Mouse (Mus musculus) stomach, postnatal 0 days (tissue): ENCODE data around the gene Paqr6. TPM values are rescaled to one million over a fixed set of nuclear protein-coding genes. Genes with fewer than 3 reads are reported as not detected.
A peak's percentile ranks its signal among the peaks of the same experiment; 100 is the strongest.

Experiments
- ATAC-seq: fragments of 200-750 bp; cut with Nextera tagmentation; 2 replicates; pipeline ENCODE4 v1.8.0; 2017; ENCODE audit not compliant: low FRiP score, low TSS enrichment
- DNase-seq: peaks from one replicate; pipeline ENCODE4 v3.0.0-alpha.2; 2016; ENCODE audit warnings: low spot score
- H3K27ac ChIP-seq: fragments of 300-500 bp; sonication (generic); replicated peaks from 2 replicates; pipeline ENCODE4 v1.5.1; 2014; ENCODE audit warnings: mild to moderate bottlenecking, control low read depth
- H3K27me3 ChIP-seq: fragments of 300-500 bp; sonication (generic); 2 replicates; pipeline ENCODE4 v1.6.1; 2014; ENCODE audit warnings: low read length; ENCODE audit not compliant: control insufficient read depth, insufficient read depth
- H3K36me3 ChIP-seq: fragments of 300-500 bp; sonication (generic); 2 replicates; pipeline ENCODE4 v1.6.1; 2014; ENCODE audit warnings: low read length, mixed read lengths; ENCODE audit not compliant: control insufficient read depth, insufficient read depth
- H3K4me1 ChIP-seq: fragments of 300-500 bp; sonication (generic); replicated peaks from 2 replicates; pipeline ENCODE4 v1.6.1; 2014; ENCODE audit warnings: antibody characterized with exemption; ENCODE audit not compliant: control insufficient read depth, insufficient read depth
- H3K4me2 ChIP-seq: fragments of 300-500 bp; sonication (generic); replicated peaks from 2 replicates; pipeline ENCODE4 v1.6.1; 2014; ENCODE audit warnings: low read depth, mild to moderate bottlenecking, control low read depth, moderate library complexity
- H3K4me3 ChIP-seq: fragments of 300-500 bp; sonication (generic); 2 replicates; pipeline ENCODE4 v1.5.1; 2014; ENCODE audit warnings: low read depth, low read length, control low read depth
- H3K9ac ChIP-seq: fragments of 300-500 bp; sonication (generic); 2 replicates; pipeline ENCODE4 v1.6.1; 2014; ENCODE audit warnings: mild to moderate bottlenecking, low read length, control low read depth, mixed read lengths
- H3K9me3 ChIP-seq: fragments of 300-500 bp; sonication (generic); 2 replicates; pipeline ENCODE4 v1.6.1; 2016; ENCODE audit warnings: low read length; ENCODE audit not compliant: control insufficient read depth
- CTCF ChIP-seq: IDR thresholded peaks from 2 replicates; pipeline ENCODE4 v1.5.1; 2016; ENCODE audit warnings: antibody characterized with exemption, low read depth, mild to moderate bottlenecking, moderate library complexity
- EP300 ChIP-seq: optimal IDR thresholded peaks from 2 replicates; pipeline ENCODE3; 2016; ENCODE audit warnings: antibody characterized with exemption
- WGBS: fragments of 180-500 bp; shearing (Covaris S2); extraction: QIAGEN DNeasy Blood & Tissue Kit; methylation state at CpG from one replicate; pipeline ENCODE4 v1.1.7; 2014; 5-methylcytosine and 5-hydroxymethylcytosine counted together
- polyA plus RNA-seq: library from polyadenylated mRNA; unstranded; fragments of >200 nt; fragmentation: Nextera tagmentation; extraction: Ambion mirVana; gene quantifications from 2 replicates; pipeline ENCODE4 v1.2.1, GENCODE M21; 2015

The Paqr6 gene
- polyA plus RNA-seq, 1 experiment from 2014 or later, result 12.3 TPM

DNA sequence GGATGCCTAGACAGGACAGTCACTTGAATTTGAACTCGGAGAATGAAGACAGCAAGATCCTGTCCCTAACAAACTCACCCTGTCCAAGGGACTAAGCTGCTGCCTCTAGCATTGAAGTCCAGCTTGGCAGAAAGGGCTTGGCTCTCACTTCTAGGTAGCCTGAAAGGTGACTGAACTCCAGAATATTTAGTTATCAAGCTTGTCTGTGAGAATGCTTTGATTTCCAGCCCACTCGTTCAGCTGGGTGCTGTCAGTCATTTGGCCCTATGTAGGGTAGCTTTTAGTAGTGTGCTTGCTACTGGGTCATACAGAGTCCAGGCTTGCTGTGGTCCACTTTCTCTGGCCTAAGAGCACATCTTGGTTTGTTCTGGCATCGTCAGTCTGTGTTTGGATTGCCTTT lies 25.4 kb upstream of the Paqr6 start:
- no peak overlapping the region for H3K9ac ChIP-seq
- no peak overlapping the region for H3K27ac ChIP-seq
- no peak for TF ChIP-seq EP300
- TF ChIP-seq CTCF, result no peak
- ATAC-seq (no peak), DNase-seq (no peak)
- 58% methylated on average over 3 of the region's 3 CpGs for WGBS
- no peaks in the 10 kb centered on the region for H3K27me3 ChIP-seq
- H3K36me3 ChIP-seq, result peaks cover 18% of the 10 kb centered on the region
- no peak overlapping the region for H3K4me2 ChIP-seq
- no peaks in the 10 kb centered on the region for H3K9me3 ChIP-seq
- peaks cover 3% of the 10 kb centered on the region; the same call in 1 of the 2 replicates for H3K4me1 ChIP-seq
- H3K4me3 ChIP-seq, result no peak overlapping the region

DNA sequence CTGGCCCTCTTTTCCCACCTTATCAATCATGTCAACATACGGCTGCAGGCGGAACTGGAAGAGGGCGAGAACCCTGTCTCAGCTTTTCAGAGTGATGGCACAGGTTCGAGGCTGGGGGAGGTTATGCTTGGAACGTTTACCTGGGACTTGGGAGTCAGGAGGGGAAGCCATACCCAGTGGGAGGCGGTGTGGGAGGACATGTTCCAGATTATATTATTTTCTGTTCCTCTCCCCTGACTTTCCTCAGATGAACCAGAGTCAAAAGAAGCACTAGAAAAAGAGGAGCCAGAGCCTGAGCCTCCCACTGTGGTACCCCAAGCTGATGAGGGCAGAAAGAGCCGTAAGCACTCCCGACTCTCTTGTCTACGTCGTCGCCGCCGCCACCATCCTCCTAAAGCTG lies 13.7 kb upstream of the Paqr6 start:
- no peak overlapping the region for H3K4me2 ChIP-seq
- ATAC-seq (no peak), DNase-seq (no peak)
- no peaks in the 10 kb centered on the region for H3K27me3 ChIP-seq
- H3K27ac ChIP-seq, result no peak overlapping the region
- H3K36me3 ChIP-seq, result peaks cover 75% of the 10 kb centered on the region
- no peaks in the 10 kb centered on the region for H3K4me1 ChIP-seq
- H3K4me3 ChIP-seq, result no peak overlapping the region
- no peak overlapping the region for H3K9ac ChIP-seq
- no peaks in the 10 kb centered on the region for H3K9me3 ChIP-seq
- no peak for TF ChIP-seq EP300
- no peak for TF ChIP-seq CTCF
- WGBS, result 82% methylated on average over 13 of the region's 13 CpGs

DNA sequence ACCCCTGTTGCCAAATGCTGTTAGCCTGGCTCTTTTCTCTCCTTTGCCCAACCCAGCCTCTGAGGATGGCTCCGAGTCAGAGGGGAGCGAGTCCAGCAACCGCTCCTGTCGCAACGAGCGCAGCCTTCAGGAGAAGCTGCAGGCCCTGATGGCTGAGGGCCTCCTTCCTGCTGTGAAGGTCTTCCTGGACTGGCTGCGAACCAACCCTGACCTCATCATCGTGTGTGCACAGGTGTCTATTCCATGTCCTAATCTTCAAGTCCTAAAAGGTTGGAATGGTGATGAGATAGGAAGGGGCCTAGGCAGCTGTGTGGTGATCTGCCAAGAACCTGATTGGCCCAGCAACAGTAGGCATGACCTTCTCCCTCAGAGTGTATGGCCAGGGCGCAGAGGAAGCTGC lies 11.5 kb upstream of the Paqr6 start:
- DNase-seq (no peak), ATAC-seq (no peak)
- H3K4me3 ChIP-seq, result no peak overlapping the region
- H3K9ac ChIP-seq, result no peak overlapping the region
- H3K4me2 ChIP-seq, result no peak overlapping the region
- 82% methylated on average over 9 of the region's 9 CpGs for WGBS
- TF ChIP-seq EP300 (no peak), CTCF (no peak)
- peaks cover 76% of the 10 kb centered on the region for H3K36me3 ChIP-seq
- no peaks in the 10 kb centered on the region for H3K27me3 ChIP-seq
- H3K9me3 ChIP-seq, result no peaks in the 10 kb centered on the region
- H3K27ac ChIP-seq, result no peak overlapping the region
- no peaks in the 10 kb centered on the region for H3K4me1 ChIP-seq

DNA sequence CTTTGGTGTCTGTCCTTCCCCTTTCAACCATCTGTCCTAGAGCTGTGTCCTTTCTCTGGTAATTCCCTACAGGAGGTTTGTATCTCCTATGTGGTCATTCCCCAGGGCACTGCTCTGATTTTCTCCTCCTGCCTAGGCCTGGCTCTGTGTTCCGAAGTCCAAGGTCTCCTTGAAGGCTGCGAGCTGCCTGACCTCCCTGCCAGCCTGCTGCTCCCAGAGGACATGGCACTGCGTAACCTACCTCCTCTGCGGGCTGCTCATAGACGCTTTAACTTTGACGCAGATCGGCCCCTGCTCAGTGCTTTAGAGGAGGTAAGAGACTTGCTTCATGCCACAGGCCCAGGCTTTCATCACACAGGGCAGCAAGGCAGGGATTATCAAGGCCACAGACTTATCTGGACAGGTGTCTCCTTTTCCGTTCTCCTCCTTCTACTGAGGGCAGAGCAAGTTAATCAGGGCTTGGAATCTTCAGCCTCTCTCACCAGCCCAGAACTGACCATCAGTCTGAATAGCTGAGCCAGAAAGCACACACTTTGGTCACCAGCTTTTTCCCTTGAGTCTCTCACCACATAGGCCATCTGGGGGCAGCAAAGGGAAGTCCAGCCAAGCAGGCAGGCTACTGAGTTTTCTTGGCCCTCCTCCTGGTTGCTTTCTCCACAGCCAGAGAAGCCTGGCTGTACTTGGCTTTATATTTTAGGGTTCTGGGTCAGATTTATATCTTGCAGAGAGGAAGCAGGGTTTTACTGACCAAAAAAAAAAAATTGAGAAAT lies 9.8 kb upstream of the Paqr6 start:
- no peaks in the 10 kb centered on the region for H3K9me3 ChIP-seq
- H3K27ac ChIP-seq, result no peak overlapping the region
- no peak overlapping the region for H3K4me3 ChIP-seq
- no peak overlapping the region for H3K9ac ChIP-seq
- H3K36me3 ChIP-seq, result peaks cover 82% of the 10 kb centered on the region
- peak; percentile 49 for TF ChIP-seq CTCF
- TF ChIP-seq EP300, result no peak
- WGBS, result 94% methylated on average over 8 of the region's 8 CpGs
- no peaks in the 10 kb centered on the region for H3K27me3 ChIP-seq
- ATAC-seq (no peak), DNase-seq (no peak)
- H3K4me1 ChIP-seq, result no peaks in the 10 kb centered on the region
- no peak overlapping the region for H3K4me2 ChIP-seq

DNA sequence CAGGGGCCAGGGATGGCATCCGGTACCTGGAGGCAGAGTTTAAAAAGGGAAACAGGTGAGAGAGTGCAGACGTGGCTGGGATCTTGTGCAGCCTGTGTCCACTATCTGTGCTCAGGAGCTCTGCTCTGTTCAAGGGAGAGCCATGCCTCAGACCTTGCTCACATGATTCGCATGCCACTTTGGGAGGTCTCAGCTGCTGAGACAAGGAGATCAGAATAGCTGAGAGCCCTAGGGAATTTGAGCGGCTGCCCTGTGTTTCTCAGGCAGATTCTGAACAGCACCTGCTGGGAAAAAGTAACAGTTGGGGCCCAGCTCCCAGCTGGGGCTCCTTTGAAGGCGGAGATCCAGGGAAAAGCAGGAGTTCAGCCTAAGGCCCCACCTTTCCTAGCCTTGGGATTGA lies 4.8 kb upstream of the Paqr6 start:
- Histone ChIP-seq H3K27ac (no peak overlapping the region), H3K36me3 (peaks cover 65% of the 10 kb centered on the region), H3K27me3 (no peaks in the 10 kb centered on the region), H3K4me3 (no peak overlapping the region), H3K9me3 (no peaks in the 10 kb centered on the region), H3K4me1 (peaks cover 2% of the 10 kb centered on the region; the same call in 1 of the 2 replicates), H3K9ac (no peak overlapping the region), H3K4me2 (no peak overlapping the region)
- ATAC-seq (no peak), DNase-seq (no peak)
- WGBS, result 65% methylated on average over 5 of the region's 5 CpGs
- TF ChIP-seq CTCF, result no peak
- no peak for TF ChIP-seq EP300

DNA sequence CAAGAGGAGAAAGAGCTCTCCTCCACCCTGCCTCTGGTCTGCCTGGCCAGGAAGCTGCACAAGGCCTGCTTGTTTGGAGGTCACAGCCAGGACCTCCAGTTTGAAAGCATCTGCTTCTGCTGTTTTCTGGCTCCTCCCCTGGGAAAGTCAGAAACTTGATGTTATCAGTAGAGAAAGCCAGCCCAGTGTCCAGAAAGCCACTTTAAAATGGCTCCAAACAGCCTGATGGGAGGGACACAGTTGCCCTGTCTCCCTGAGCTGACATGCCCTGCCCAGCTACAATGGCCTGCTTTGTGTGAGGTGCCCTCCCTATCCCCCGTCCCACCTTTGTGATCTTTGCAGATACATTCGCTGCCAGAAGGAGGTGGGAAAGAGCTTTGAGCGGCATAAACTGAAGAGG lies 4.4 kb upstream of the Paqr6 start:
- H3K4me2 ChIP-seq, result no peak overlapping the region
- WGBS, result 71% methylated on average over 3 of the region's 3 CpGs
- H3K4me3 ChIP-seq, result no peak overlapping the region
- H3K36me3 ChIP-seq, result peaks cover 61% of the 10 kb centered on the region
- no peak overlapping the region for H3K27ac ChIP-seq
- TF ChIP-seq CTCF, result no peak
- TF ChIP-seq EP300, result no peak
- H3K4me1 ChIP-seq, result peaks cover 3% of the 10 kb centered on the region; the same call in 1 of the 2 replicates
- no peak overlapping the region for H3K9ac ChIP-seq
- H3K27me3 ChIP-seq, result no peaks in the 10 kb centered on the region
- H3K9me3 ChIP-seq, result no peaks in the 10 kb centered on the region
- ATAC-seq (no peak), DNase-seq (no peak)
